Mouse (Mus musculus): ENCODE data around the gene Ddx39. TPM values are rescaled to one million over a fixed set of nuclear protein-coding genes. Genes with fewer than 3 reads are reported as not detected.

The Ddx39 gene
- polyA plus RNA-seq (2015; fragmentation: Nextera tagmentation; extraction: Ambion mirVana): 92.4 and 105 TPM in 2 replicates

DNA sequence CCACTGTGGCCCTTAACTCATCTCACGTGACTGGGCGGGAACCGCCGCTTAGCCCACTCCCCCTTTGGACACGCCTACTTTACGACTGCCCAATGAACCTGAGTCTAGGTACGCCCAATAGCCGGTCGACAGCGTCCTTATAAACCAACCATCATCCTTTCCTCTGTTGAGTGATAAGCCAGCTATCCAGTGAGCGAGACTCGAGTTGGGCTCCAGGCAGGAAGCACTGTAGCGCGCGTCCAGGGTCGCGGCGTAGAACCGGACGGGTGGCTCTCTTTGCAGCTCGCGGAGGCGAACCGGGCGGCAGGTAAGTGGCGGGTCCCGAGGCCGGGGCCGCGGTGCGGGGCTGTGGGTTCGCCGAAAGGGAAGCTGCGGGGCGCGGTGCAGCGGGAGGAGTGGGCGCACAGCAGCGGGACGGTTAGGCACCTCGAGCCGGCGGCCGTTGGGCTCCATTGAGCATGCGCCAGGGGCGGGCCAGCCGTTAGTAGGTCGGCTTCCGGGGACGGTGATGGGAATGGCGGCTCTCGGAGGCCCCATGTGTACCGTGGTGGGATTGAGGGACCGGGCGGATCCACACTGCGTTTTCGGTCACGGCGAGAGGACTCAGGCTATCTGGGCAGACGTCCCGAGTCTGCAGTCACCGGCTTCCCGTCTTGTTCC, at the start of gene Ddx39:
Gene Ddx39, plus strand, starts transcription at position 147 of the 660 bp plus-strand sequence.
- H3K36me3 ChIP-seq (ENCODE audit: control insufficient read depth, insufficient read depth, low read length): no peaks in the 10 kb centered on the region
- H3K4me1 ChIP-seq (ENCODE audit: control insufficient read depth, insufficient read depth, low read length): peaks cover 17% of the 10 kb centered on the region
- H3K9ac ChIP-seq (ENCODE audit: low read depth, low read length): peak within 1 kb of the TSS; percentile 67
- WGBS: under 1% methylated on average over 57 of the region's 63 CpGs
- H3K9me3 ChIP-seq (replicated peaks; ENCODE audit: control insufficient read depth, low read length, poor library complexity, severe bottlenecking): no peaks in the 10 kb centered on the region
- no peaks in the 10 kb centered on the region for H3K27me3 ChIP-seq (ENCODE audit: control insufficient read depth, insufficient read depth, low read depth, low read length)
- H3K4me2 ChIP-seq (ENCODE audit: low read length): peak within 1 kb of the TSS; percentile 68
- H3K4me3 ChIP-seq (ENCODE audit: low read depth, low read length): peak within 1 kb of the TSS; percentile 92
- peak; percentile 100 for ATAC-seq
- H3K27ac ChIP-seq (ENCODE audit: low read length): peak within 1 kb of the TSS; percentile 95

DNA sequence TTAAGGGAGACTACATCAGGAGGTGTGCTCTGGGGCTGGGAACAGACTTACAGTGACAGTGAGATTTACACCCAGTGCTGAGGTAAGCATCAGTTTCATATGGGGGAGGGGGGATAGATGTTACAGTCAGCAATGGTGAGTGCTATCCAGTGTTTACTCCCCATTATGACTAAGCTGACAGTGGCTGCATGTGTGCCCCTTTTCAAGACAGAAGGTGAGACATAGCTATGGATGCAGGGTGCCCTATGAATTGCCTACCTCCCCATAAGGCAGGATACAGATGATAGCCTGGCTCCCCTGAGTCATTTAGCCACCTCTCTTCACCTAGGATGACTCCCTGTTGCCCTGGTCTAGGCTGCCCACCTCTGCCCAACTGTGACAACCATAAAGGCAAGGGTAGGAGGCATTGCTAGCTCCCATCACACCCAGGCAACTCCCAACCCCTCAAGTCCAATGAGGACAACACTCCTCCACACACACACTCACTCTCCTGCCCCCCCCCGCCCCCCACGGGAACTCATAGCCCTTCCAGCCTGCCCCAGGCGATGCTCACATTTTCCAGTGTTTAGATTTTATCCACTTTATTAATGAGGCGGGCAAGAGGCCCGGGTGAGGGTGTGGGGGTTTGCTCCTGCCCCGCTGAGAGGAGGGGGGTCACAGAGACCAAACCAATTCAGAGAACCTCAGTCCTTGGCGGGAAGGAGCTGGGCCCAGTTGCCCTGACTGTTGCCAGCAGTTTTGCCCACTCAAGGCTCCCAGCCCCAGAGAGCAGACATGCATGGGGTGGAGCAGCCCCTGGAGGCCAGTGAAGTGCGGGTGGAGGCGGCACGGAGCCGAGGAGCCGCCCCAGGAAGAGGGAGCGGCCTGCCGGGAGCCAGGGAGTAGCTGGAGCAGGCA, 48.8 kb upstream of the Ddx39 start, which contains the start of gene Ptger1:
Gene Ptger1, plus strand, starts transcription at position 710 of the 897 bp plus-strand sequence.
- no peak for ATAC-seq
- peaks cover 14% of the 10 kb centered on the region for H3K4me1 ChIP-seq (ENCODE audit: control insufficient read depth, insufficient read depth, low read length)
- peak within 1 kb of the TSS; percentile 18; the same call in 1 of the 2 replicates for H3K9ac ChIP-seq (ENCODE audit: low read depth, low read length)
- no peak within 1 kb of the TSS for H3K4me2 ChIP-seq (ENCODE audit: low read length)
- H3K27ac ChIP-seq (ENCODE audit: low read length): no peak within 1 kb of the TSS
- H3K9me3 ChIP-seq (replicated peaks; ENCODE audit: control insufficient read depth, low read length, poor library complexity, severe bottlenecking): no peaks in the 10 kb centered on the region
- peaks cover 4% of the 10 kb centered on the region; the same call in 1 of the 2 replicates for H3K36me3 ChIP-seq (ENCODE audit: control insufficient read depth, insufficient read depth, low read length)
- 34% methylated on average over 14 of the region's 14 CpGs for WGBS
- no peak within 1 kb of the TSS for H3K4me3 ChIP-seq (ENCODE audit: low read depth, low read length)
- no peaks in the 10 kb centered on the region for H3K27me3 ChIP-seq (ENCODE audit: control insufficient read depth, insufficient read depth, low read depth, low read length)

DNA sequence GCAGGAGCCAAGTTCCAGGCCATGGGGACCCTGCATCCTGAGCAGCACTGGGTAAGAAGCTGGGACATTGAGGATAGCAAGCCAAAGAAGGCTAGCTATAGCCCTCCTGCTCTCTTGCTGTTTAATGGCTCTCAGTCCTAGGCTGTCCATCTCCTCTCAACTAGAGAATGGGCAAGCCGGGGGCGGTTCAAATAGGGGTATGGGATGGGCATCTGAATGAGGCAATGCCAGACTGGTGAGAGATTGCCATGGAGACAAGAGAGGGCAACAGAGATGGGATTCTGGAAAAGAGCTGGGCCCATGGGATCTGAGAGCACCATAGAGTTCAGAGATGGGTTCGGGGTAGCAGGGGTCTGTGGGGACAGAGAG, 48.1 kb upstream of the Ddx39 start:
- H3K36me3 ChIP-seq (ENCODE audit: control insufficient read depth, insufficient read depth, low read length): peaks cover 7% of the 10 kb centered on the region; the same call in 1 of the 2 replicates
- H3K9ac ChIP-seq (ENCODE audit: low read depth, low read length): peak overlapping the region; percentile 18; the same call in 1 of the 2 replicates
- H3K4me1 ChIP-seq (ENCODE audit: control insufficient read depth, insufficient read depth, low read length): peaks cover 12% of the 10 kb centered on the region
- no peak overlapping the region for H3K4me2 ChIP-seq (ENCODE audit: low read length)
- H3K27ac ChIP-seq (ENCODE audit: low read length): no peak overlapping the region
- no peak overlapping the region for H3K4me3 ChIP-seq (ENCODE audit: low read depth, low read length)
- no peaks in the 10 kb centered on the region for H3K27me3 ChIP-seq (ENCODE audit: control insufficient read depth, insufficient read depth, low read depth, low read length)
- no peaks in the 10 kb centered on the region for H3K9me3 ChIP-seq (replicated peaks; ENCODE audit: control insufficient read depth, low read length, poor library complexity, severe bottlenecking)
- ATAC-seq: no peak
- WGBS: 83% methylated on average over 3 of the region's 3 CpGs

DNA sequence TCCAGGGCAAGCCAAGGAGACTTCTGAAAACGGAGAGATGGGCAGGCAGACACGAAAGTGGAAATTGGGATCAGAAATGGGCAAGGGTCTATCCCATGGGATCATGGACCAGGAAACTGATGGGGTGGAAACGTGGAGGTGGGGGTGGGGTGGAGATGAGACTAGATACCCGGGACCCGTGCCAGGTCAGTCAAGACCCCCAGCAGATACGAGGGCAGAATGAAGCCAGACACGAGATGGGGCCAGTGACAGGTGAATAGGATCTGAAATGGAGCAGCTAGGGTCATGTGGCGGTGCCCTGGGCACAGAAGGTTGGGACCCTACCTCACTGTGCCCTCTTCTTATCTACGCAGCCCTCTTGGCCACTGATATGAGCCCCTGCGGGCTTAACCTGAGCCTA, 47.5 kb upstream of the Ddx39 start:
- peak overlapping the region; percentile 29; the same call in 1 of the 2 replicates for H3K4me3 ChIP-seq (ENCODE audit: low read depth, low read length)
- H3K9ac ChIP-seq (ENCODE audit: low read depth, low read length): no peak overlapping the region
- H3K36me3 ChIP-seq (ENCODE audit: control insufficient read depth, insufficient read depth, low read length): peaks cover 11% of the 10 kb centered on the region; the same call in 1 of the 2 replicates
- peaks cover 12% of the 10 kb centered on the region for H3K4me1 ChIP-seq (ENCODE audit: control insufficient read depth, insufficient read depth, low read length)
- H3K27ac ChIP-seq (ENCODE audit: low read length): peak overlapping the region; percentile 58; the same call in 1 of the 2 replicates
- peak; percentile 11; the same call in 1 of the 2 replicates for ATAC-seq
- no peaks in the 10 kb centered on the region for H3K9me3 ChIP-seq (replicated peaks; ENCODE audit: control insufficient read depth, low read length, poor library complexity, severe bottlenecking)
- peak overlapping the region; percentile 48 for H3K4me2 ChIP-seq (ENCODE audit: low read length)
- H3K27me3 ChIP-seq (ENCODE audit: control insufficient read depth, insufficient read depth, low read depth, low read length): no peaks in the 10 kb centered on the region
- 81% methylated on average over 10 of the region's 10 CpGs for WGBS

DNA sequence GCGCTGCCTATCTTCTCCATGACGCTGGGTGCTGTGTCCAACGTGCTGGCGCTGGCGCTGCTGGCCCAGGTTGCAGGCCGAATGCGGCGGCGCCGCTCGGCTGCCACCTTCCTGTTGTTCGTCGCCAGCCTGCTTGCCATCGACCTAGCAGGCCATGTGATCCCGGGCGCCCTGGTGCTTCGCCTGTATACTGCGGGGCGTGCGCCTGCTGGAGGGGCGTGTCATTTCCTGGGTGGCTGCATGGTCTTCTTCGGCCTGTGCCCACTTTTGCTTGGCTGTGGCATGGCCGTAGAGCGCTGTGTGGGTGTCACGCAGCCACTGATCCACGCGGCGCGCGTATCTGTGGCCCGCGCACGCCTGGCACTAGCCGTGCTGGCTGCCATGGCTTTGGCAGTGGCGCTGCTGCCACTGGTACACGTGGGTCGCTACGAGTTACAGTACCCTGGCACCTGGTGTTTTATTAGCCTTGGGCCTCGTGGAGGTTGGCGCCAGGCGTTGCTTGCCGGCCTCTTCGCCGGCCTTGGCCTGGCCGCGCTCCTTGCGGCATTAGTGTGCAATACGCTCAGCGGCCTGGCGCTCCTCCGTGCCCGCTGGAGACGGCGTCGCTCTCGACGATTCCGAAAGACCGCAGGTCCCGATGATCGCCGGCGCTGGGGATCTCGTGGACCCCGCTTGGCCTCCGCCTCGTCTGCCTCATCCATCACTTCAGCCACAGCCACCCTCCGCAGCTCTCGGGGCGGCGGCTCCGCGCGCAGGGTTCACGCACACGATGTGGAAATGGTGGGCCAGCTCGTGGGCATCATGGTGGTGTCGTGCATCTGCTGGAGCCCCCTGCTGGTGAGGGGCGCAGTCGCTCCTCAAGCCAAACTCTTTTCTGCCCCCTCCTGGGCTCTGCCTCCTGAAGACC, 46.7 kb upstream of the Ddx39 start:
- H3K4me2 ChIP-seq (ENCODE audit: low read length): peak overlapping the region; percentile 48
- peak overlapping the region; percentile 29 for H3K4me3 ChIP-seq (ENCODE audit: low read depth, low read length)
- no peaks in the 10 kb centered on the region for H3K27me3 ChIP-seq (ENCODE audit: control insufficient read depth, insufficient read depth, low read depth, low read length)
- H3K27ac ChIP-seq (ENCODE audit: low read length): peak overlapping the region; percentile 58
- H3K9ac ChIP-seq (ENCODE audit: low read depth, low read length): peak overlapping the region; percentile 49; the same call in 1 of the 2 replicates
- peak; percentile 54 for ATAC-seq
- peaks cover 12% of the 10 kb centered on the region for H3K4me1 ChIP-seq (ENCODE audit: control insufficient read depth, insufficient read depth, low read length)
- no peaks in the 10 kb centered on the region for H3K9me3 ChIP-seq (replicated peaks; ENCODE audit: control insufficient read depth, low read length, poor library complexity, severe bottlenecking)
- H3K36me3 ChIP-seq (ENCODE audit: control insufficient read depth, insufficient read depth, low read length): peaks cover 18% of the 10 kb centered on the region
- 20% methylated on average over 79 of the region's 80 CpGs for WGBS

DNA sequence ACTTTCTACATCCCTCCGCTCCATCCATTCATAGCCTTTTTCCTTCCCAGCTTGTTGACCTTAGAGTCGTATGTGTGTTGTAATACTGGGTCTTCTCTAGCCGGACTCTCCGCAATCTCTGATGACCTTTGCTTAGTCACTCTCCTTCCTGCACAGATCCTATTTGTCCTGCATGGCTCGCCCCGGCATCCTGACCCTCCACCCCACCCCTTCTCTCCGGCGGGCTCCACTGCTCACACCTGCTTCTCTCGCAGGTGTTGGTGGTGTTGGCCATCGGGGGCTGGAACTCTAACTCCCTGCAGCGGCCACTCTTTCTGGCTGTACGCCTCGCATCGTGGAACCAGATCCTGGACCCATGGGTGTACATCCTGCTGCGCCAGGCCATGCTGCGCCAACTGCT, 46.0 kb upstream of the Ddx39 start:
- H3K4me1 ChIP-seq (ENCODE audit: control insufficient read depth, insufficient read depth, low read length): peaks cover 12% of the 10 kb centered on the region
- peaks cover 21% of the 10 kb centered on the region for H3K36me3 ChIP-seq (ENCODE audit: control insufficient read depth, insufficient read depth, low read length)
- H3K4me2 ChIP-seq (ENCODE audit: low read length): no peak overlapping the region
- WGBS: 78% methylated on average over 16 of the region's 16 CpGs
- H3K4me3 ChIP-seq (ENCODE audit: low read depth, low read length): no peak overlapping the region
- H3K27me3 ChIP-seq (ENCODE audit: control insufficient read depth, insufficient read depth, low read depth, low read length): no peaks in the 10 kb centered on the region
- no peaks in the 10 kb centered on the region for H3K9me3 ChIP-seq (replicated peaks; ENCODE audit: control insufficient read depth, low read length, poor library complexity, severe bottlenecking)
- no peak overlapping the region for H3K9ac ChIP-seq (ENCODE audit: low read depth, low read length)
- no peak overlapping the region for H3K27ac ChIP-seq (ENCODE audit: low read length)
- ATAC-seq: no peak; the same call in 1 of the 2 replicates

DNA sequence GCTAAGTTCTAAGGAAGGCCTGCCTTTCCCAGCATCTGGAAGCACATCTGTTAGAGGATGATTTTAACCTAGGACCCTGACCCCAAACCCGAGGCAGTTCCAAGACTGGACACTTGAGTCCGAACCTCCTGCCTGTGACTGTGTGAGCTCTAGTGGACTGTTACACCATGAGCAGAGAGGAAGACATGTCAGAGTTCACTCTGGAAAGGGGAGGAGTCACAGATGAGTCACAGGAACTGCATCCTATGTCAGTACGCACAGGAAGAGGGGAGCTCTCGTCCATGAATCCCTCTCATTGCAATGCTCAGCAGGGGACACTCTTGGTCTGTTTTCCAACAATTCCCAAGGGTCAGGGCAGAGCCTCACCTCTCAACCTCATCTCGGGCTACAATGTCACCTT, 42.0 kb upstream of the Ddx39 start:
- peaks cover 3% of the 10 kb centered on the region; the same call in 1 of the 2 replicates for H3K4me1 ChIP-seq (ENCODE audit: control insufficient read depth, insufficient read depth, low read length)
- no peaks in the 10 kb centered on the region for H3K9me3 ChIP-seq (replicated peaks; ENCODE audit: control insufficient read depth, low read length, poor library complexity, severe bottlenecking)
- no peaks in the 10 kb centered on the region for H3K27me3 ChIP-seq (ENCODE audit: control insufficient read depth, insufficient read depth, low read depth, low read length)
- peaks cover 26% of the 10 kb centered on the region for H3K36me3 ChIP-seq (ENCODE audit: control insufficient read depth, insufficient read depth, low read length)
- no peak overlapping the region for H3K9ac ChIP-seq (ENCODE audit: low read depth, low read length)
- ATAC-seq: no peak
- WGBS: 62% methylated on average over 5 of the region's 5 CpGs
- no peak overlapping the region for H3K27ac ChIP-seq (ENCODE audit: low read length)
- H3K4me2 ChIP-seq (ENCODE audit: low read length): no peak overlapping the region
- H3K4me3 ChIP-seq (ENCODE audit: low read depth, low read length): no peak overlapping the region

DNA sequence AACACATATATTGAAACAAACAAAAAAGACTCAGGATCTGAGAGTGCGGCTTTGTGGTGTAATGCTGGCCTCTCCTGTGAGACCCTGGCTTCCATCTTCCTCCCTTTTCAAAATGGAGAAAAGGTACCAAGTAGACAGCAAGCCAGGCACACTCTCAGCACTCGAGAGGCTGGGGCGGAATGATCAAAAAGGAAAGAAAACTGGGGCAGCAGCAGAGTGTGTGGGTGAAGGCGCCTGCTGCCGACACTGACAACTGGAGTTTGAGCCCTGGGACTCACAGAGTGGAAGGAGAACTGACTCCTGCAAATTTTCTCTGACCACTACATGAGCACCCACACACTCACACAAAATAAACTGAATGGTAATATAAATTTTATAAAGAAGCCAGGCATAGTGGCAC, 40.5 kb upstream of the Ddx39 start:
- H3K27me3 ChIP-seq (ENCODE audit: control insufficient read depth, insufficient read depth, low read depth, low read length): no peaks in the 10 kb centered on the region
- WGBS: 95% methylated on average over 5 of the region's 5 CpGs
- no peak overlapping the region for H3K27ac ChIP-seq (ENCODE audit: low read length)
- H3K4me2 ChIP-seq (ENCODE audit: low read length): no peak overlapping the region
- H3K4me3 ChIP-seq (ENCODE audit: low read depth, low read length): no peak overlapping the region
- no peak overlapping the region for H3K9ac ChIP-seq (ENCODE audit: low read depth, low read length)
- no peak for ATAC-seq
- H3K36me3 ChIP-seq (ENCODE audit: control insufficient read depth, insufficient read depth, low read length): peaks cover 37% of the 10 kb centered on the region
- H3K4me1 ChIP-seq (ENCODE audit: control insufficient read depth, insufficient read depth, low read length): no peaks in the 10 kb centered on the region
- no peaks in the 10 kb centered on the region for H3K9me3 ChIP-seq (replicated peaks; ENCODE audit: control insufficient read depth, low read length, poor library complexity, severe bottlenecking)

All from midbrain, embryonic 16.5 days (tissue).